Mouse (Mus musculus) G1E (cell line): ENCODE measurements around the gene Prkca.

Experiments used
- CTCF ChIP-seq: IDR thresholded peaks from 2 replicates; pipeline ENCODE4 v1.5.1; 2012; ENCODE audit warnings: low read depth, low read length, inconsistent platforms, mixed read lengths
- POLR2AphosphoS5 ChIP-seq: IDR thresholded peaks from 2 replicates; pipeline ENCODE4 v1.6.1; 2012; ENCODE audit warnings: low read depth, low read length, inconsistent platforms; ENCODE audit not compliant: insufficient replicate concordance
- TAL1 ChIP-seq: conservative IDR thresholded peaks from 2 replicates; pipeline ENCODE4 v1.6.1; 2012; ENCODE audit warnings: low read depth, low read length, inconsistent platforms, mixed read lengths

- TF ChIP-seq CTCF (no peak), POLR2AphosphoS5 (no peak), TAL1 (no peak)
Measured at GRCm38 (mm10) chr11:108025726-108026425, 317.9 kb downstream of the Prkca start.
